Mouse (Mus musculus) spleen, adult 2 months (tissue): ENCODE results near the gene Med16. TPM values are rescaled to one million over a fixed set of nuclear protein-coding genes. Genes with fewer than 3 reads are reported as not detected.

ENCODE experiments used
- DNase-seq, 2 experiments: peaks; one replicate each; pipeline versions ENCODE4 v3.0.0 to v3.0.0-alpha.2; 2012 to 2021; ENCODE audit warnings: low spot score in 2 of 2, low read depth in 1 of 2
- H3K27ac ChIP-seq: fragments of 200-500 bp; 2 replicates; pipeline ENCODE4 v1.5.1; 2012; ENCODE audit warnings: low read length, inconsistent platforms; ENCODE audit not compliant: insufficient read depth
- H3K27me3 ChIP-seq: fragments of 200-500 bp; 2 replicates; pipeline ENCODE4 v1.6.1; 2012; ENCODE audit warnings: mild to moderate bottlenecking, moderate library complexity, low read length, inconsistent platforms; ENCODE audit not compliant: control insufficient read depth, insufficient read depth
- H3K36me3 ChIP-seq: fragments of 200-500 bp; 2 replicates; pipeline ENCODE4 v1.6.1; 2012; ENCODE audit warnings: mild to moderate bottlenecking, low read length, inconsistent platforms; ENCODE audit not compliant: control insufficient read depth, insufficient read depth
- H3K4me1 ChIP-seq: fragments of 200-500 bp; 2 replicates; pipeline ENCODE4 v1.6.1; 2011; ENCODE audit warnings: inconsistent platforms; ENCODE audit not compliant: control insufficient read depth, insufficient read depth, insufficient read length
- H3K4me3 ChIP-seq: fragments of 200-500 bp; 2 replicates; pipeline ENCODE4 v1.5.1; 2011; ENCODE audit warnings: mild to moderate bottlenecking, inconsistent platforms; ENCODE audit not compliant: insufficient read depth, insufficient read length; ENCODE audit errors: extremely low read depth
- CTCF ChIP-seq: fragments of 200-500 bp; IDR thresholded peaks from 2 replicates; pipeline ENCODE4 v1.5.1; 2011; ENCODE audit warnings: mild to moderate bottlenecking, inconsistent platforms; ENCODE audit not compliant: insufficient read depth, insufficient read length, insufficient replicate concordance; ENCODE audit errors: extremely low read depth
- POLR2A ChIP-seq: fragments of 200-500 bp; IDR thresholded peaks from 2 replicates; pipeline ENCODE4 v1.6.1; 2011; ENCODE audit warnings: low read depth, low read length, inconsistent platforms
- WGBS: fragments of 180-500 bp; shearing (Covaris S2); methylation state at CpG from one replicate; pipeline ENCODE4 v1.1.7; 2018; 5-methylcytosine and 5-hydroxymethylcytosine counted together
- polyA plus RNA-seq: library from polyadenylated mRNA; depleted of rRNA; stranded (reverse); fragments of >200 nt; gene quantifications from 2 replicates; pipeline ENCODE4 v1.2.3, GENCODE M21; 2012

Med16 gene
- polyA plus RNA-seq, 1 experiment, result 46.4 TPM

GRCm38 (mm10) chr10:79933145-79933679 is 24.5 kb upstream of the Med16 start:
- no peak for DNase-seq
- 81% methylated on average over 9 of the region's 9 CpGs for WGBS
- Histone ChIP-seq H3K27ac (no peak overlapping the region), H3K36me3 (peaks cover 15% of the 10 kb centered on the region), H3K27me3 (no peaks in the 10 kb centered on the region), H3K4me1 (peaks cover 30% of the 10 kb centered on the region), H3K4me3 (no peak overlapping the region)
- TF ChIP-seq POLR2A (no peak), CTCF (no peak)

GRCm38 (mm10) chr10:79932736-79933135 is 24.0 kb upstream of the Med16 start:
- peaks cover 15% of the 10 kb centered on the region for H3K36me3 ChIP-seq
- DNase-seq, result no peak
- no peak overlapping the region for H3K4me3 ChIP-seq
- no peaks in the 10 kb centered on the region for H3K27me3 ChIP-seq
- 73% methylated on average over 8 of the region's 8 CpGs for WGBS
- H3K27ac ChIP-seq, result no peak overlapping the region
- peaks cover 25% of the 10 kb centered on the region for H3K4me1 ChIP-seq
- TF ChIP-seq POLR2A, result no peak
- no peak for TF ChIP-seq CTCF

- Histone ChIP-seq H3K4me3 (no peak overlapping the region), H3K36me3 (peaks cover 15% of the 10 kb centered on the region), H3K27me3 (no peaks in the 10 kb centered on the region), H3K4me1 (peaks cover 17% of the 10 kb centered on the region; the same call in 1 of the 2 replicates), H3K27ac (no peak overlapping the region)
- no peak for DNase-seq
- TF ChIP-seq POLR2A, result no peak
- TF ChIP-seq CTCF, result no peak
- WGBS, result 86% methylated on average over 9 of the region's 9 CpGs
Observed at GRCm38 (mm10) chr10:79931797-79932196, 23.1 kb upstream of the Med16 start.

- no peak for DNase-seq
- no peak overlapping the region for H3K4me3 ChIP-seq
- 92% methylated on average over 16 of the region's 16 CpGs for WGBS
- no peak for TF ChIP-seq CTCF
- TF ChIP-seq POLR2A, result no peak
- no peak overlapping the region for H3K27ac ChIP-seq
- H3K36me3 ChIP-seq, result peaks cover 15% of the 10 kb centered on the region
- H3K4me1 ChIP-seq, result peaks cover 8% of the 10 kb centered on the region; the same call in 1 of the 2 replicates
- H3K27me3 ChIP-seq, result no peaks in the 10 kb centered on the region
Observed at GRCm38 (mm10) chr10:79930826-79931186, 22.1 kb upstream of the Med16 start.

GRCm38 (mm10) chr10:79929967-79930825 is 21.5 kb upstream of the Med16 start:
- WGBS, result 86% methylated on average over 18 of the region's 18 CpGs
- TF ChIP-seq POLR2A, result no peak
- no peak for TF ChIP-seq CTCF
- Histone ChIP-seq H3K4me1 (peaks cover 8% of the 10 kb centered on the region; the same call in 1 of the 2 replicates), H3K27ac (no peak overlapping the region), H3K36me3 (peaks cover 15% of the 10 kb centered on the region), H3K27me3 (no peaks in the 10 kb centered on the region), H3K4me3 (no peak overlapping the region)
- no peak for DNase-seq

- no peak overlapping the region for H3K4me3 ChIP-seq
- TF ChIP-seq CTCF, result no peak
- no peak for TF ChIP-seq POLR2A
- 64% methylated on average over 9 of the region's 9 CpGs for WGBS
Observed at GRCm38 (mm10) chr10:79928907-79929701, 20.4 kb upstream of the Med16 start.

More at GRCm38 (mm10) chr10:79928907-79929701, 20.4 kb upstream of the Med16 start:
- Histone ChIP-seq H3K27ac (no peak overlapping the region), H3K27me3 (no peaks in the 10 kb centered on the region), H3K4me1 (peaks cover 6% of the 10 kb centered on the region; the same call in 1 of the 2 replicates), H3K36me3 (peaks cover 15% of the 10 kb centered on the region)
- DNase-seq, result no peak
